Mouse (Mus musculus) MEL (cell line): Measurements from ENCODE around the gene Col2a1. TPM values are rescaled to one million over a fixed set of nuclear protein-coding genes. Genes with fewer than 3 reads are reported as not detected.

Source experiments
- DNase-seq: peaks from one replicate; pipeline ENCODE4 v3.0.0; 2011; ENCODE audit warnings: low read depth, low spot score
- H3K27ac ChIP-seq: 2 replicates; pipeline ENCODE4 v1.5.1; 2012; ENCODE audit warnings: low read depth, mild to moderate bottlenecking, control low read depth, low read length, moderate library complexity; ENCODE audit not compliant: control insufficient read depth
- H3K27me3 ChIP-seq, 2 experiments: fragments of 150-350 bp in 1 of 2; sonication (generic) in 1 of 2; 2 replicates each; pipeline ENCODE4 v1.6.1; 2012; ENCODE audit warnings: low read length in 2 of 2, mild to moderate bottlenecking in 2 of 2, improper control_type of control experiment in 1 of 2, moderate library complexity in 1 of 2; ENCODE audit not compliant: insufficient read depth in 2 of 2, control insufficient read depth in 1 of 2
- H3K36me3 ChIP-seq, 2 experiments: 2 replicates each; pipeline ENCODE4 v1.6.1; 2012 to 2014; ENCODE audit warnings: low read length in 2 of 2, improper control_type of control experiment in 1 of 2, inconsistent platforms in 1 of 2, mild to moderate bottlenecking in 1 of 2; ENCODE audit not compliant: insufficient read depth in 2 of 2, control insufficient read depth in 1 of 2
- H3K4me1 ChIP-seq, 2 experiments: fragments of 150-350 bp in 1 of 2; sonication (generic) in 1 of 2; 2 replicates each; pipeline ENCODE4 v1.6.1; 2012; ENCODE audit warnings: low read length in 2 of 2, improper control_type of control experiment in 1 of 2, mild to moderate bottlenecking in 1 of 2; ENCODE audit not compliant: insufficient read depth in 2 of 2, control insufficient read depth in 1 of 2
- H3K4me3 ChIP-seq, 2 experiments: fragments of 150-350 bp in 1 of 2; sonication (generic) in 1 of 2; 2 replicates each; pipeline ENCODE4 v1.5.1; 2012; ENCODE audit warnings: low read depth in 2 of 2, low read length in 2 of 2, mild to moderate bottlenecking in 2 of 2, moderate library complexity in 2 of 2, control low read depth in 1 of 2, improper control_type of control experiment in 1 of 2; ENCODE audit not compliant: control insufficient read depth in 1 of 2, insufficient read depth in 1 of 2
- H3K79me2 ChIP-seq: 2 replicates; pipeline ENCODE4 v1.6.1; 2012; ENCODE audit warnings: mild to moderate bottlenecking, low read length, moderate library complexity; ENCODE audit not compliant: control insufficient read depth, poor library complexity, insufficient read depth
- H3K9ac ChIP-seq: 2 replicates; pipeline ENCODE4 v1.6.1; 2012; ENCODE audit warnings: low read depth, mild to moderate bottlenecking, control low read depth, low read length, moderate library complexity; ENCODE audit not compliant: control insufficient read depth, poor library complexity, severe bottlenecking
- H3K9me3 ChIP-seq: fragments of 150-350 bp; sonication (generic); replicated peaks from 2 replicates; pipeline ENCODE4 v1.6.1; 2012; ENCODE audit warnings: mild to moderate bottlenecking, low read length, improper control_type of control experiment, moderate library complexity; ENCODE audit not compliant: insufficient read depth
- CHD1 ChIP-seq: IDR thresholded peaks from 2 replicates; pipeline ENCODE4 v1.6.1; 2012; ENCODE audit warnings: low read depth, mild to moderate bottlenecking, inconsistent platforms, low read length, improper control_type of control experiment
- CTCF ChIP-seq, 3 experiments: IDR thresholded peaks in 2 of 3; conservative IDR thresholded peaks in 1 of 3; 2 replicates each; pipeline ENCODE4 v1.5.1; 2011 to 2012; ENCODE audit warnings: low read length in 3 of 3, low read depth in 2 of 3, mild to moderate bottlenecking in 2 of 3, improper control_type of control experiment in 1 of 3, inconsistent platforms in 1 of 3, mixed read lengths in 1 of 3, moderate library complexity in 1 of 3; ENCODE audit not compliant: control insufficient read depth in 1 of 3, insufficient read depth in 1 of 3, poor library complexity in 1 of 3, severe bottlenecking in 1 of 3
- EP300 ChIP-seq, 2 experiments: IDR thresholded peaks; 2 replicates each; pipeline ENCODE4 v1.6.1; 2011; ENCODE audit warnings: improper control_type of control experiment in 2 of 2, low read length in 2 of 2, low read depth in 1 of 2, mild to moderate bottlenecking in 1 of 2
- ETS1 ChIP-seq: IDR thresholded peaks from 2 replicates; pipeline ENCODE4 v1.6.1; 2012; ENCODE audit warnings: low read depth, mild to moderate bottlenecking, inconsistent platforms, low read length, improper control_type of control experiment, moderate library complexity
- GATA1 ChIP-seq: IDR thresholded peaks from 2 replicates; pipeline ENCODE4 v1.6.1; 2011; ENCODE audit warnings: low read depth, low read length, improper control_type of control experiment
- JUND ChIP-seq: IDR thresholded peaks from 2 replicates; pipeline ENCODE4 v1.6.1; 2011; ENCODE audit warnings: low read depth, mild to moderate bottlenecking, improper control_type of control experiment, low read length
- KAT2A ChIP-seq: conservative IDR thresholded peaks from 2 replicates; pipeline ENCODE4 v1.6.1; 2012; ENCODE audit warnings: low read depth, low read length, improper control_type of control experiment, inconsistent platforms
- MAFK ChIP-seq: IDR thresholded peaks from 2 replicates; pipeline ENCODE4 v1.6.1; 2011; ENCODE audit warnings: low read depth, mild to moderate bottlenecking, low read length, improper control_type of control experiment, borderline replicate concordance
- MEF2A ChIP-seq: IDR thresholded peaks from 2 replicates; pipeline ENCODE4 v1.6.1; 2014; ENCODE audit warnings: low read depth, mild to moderate bottlenecking, inconsistent platforms, low read length, improper control_type of control experiment; ENCODE audit not compliant: poor library complexity, insufficient replicate concordance, severe bottlenecking; ENCODE audit errors: extremely low read depth
- MYB ChIP-seq: IDR thresholded peaks from 2 replicates; pipeline ENCODE4 v1.6.1; 2011; ENCODE audit warnings: mild to moderate bottlenecking, low read depth, low read length, improper control_type of control experiment
- NRF1 ChIP-seq: IDR thresholded peaks from 2 replicates; pipeline ENCODE4 v1.6.1; 2014; ENCODE audit warnings: low read depth, mild to moderate bottlenecking, inconsistent platforms, low read length, improper control_type of control experiment, moderate library complexity; ENCODE audit not compliant: poor library complexity, insufficient read depth, severe bottlenecking
- POLR2A ChIP-seq, 2 experiments: IDR thresholded peaks; 2 replicates each; pipeline ENCODE4 v1.6.1; 2011 to 2012; ENCODE audit warnings: low read length in 2 of 2, mild to moderate bottlenecking in 2 of 2, control low read depth in 1 of 2, improper control_type of control experiment in 1 of 2, low read depth in 1 of 2, moderate library complexity in 1 of 2; ENCODE audit not compliant: control insufficient read depth in 1 of 2, insufficient read depth in 1 of 2, poor library complexity in 1 of 2
- POLR2AphosphoS2 ChIP-seq: IDR thresholded peaks from 2 replicates; pipeline ENCODE4 v1.6.1; 2011; ENCODE audit warnings: low read length, improper control_type of control experiment
- POLR2AphosphoS5 ChIP-seq: IDR thresholded peaks from 2 replicates; pipeline ENCODE4 v1.6.1; 2012; ENCODE audit warnings: low read depth, borderline replicate concordance, mild to moderate bottlenecking, inconsistent platforms, low read length, moderate library complexity, mixed read lengths
- RAD21 ChIP-seq: IDR thresholded peaks from 2 replicates; pipeline ENCODE4 v1.6.1; 2011; ENCODE audit warnings: mild to moderate bottlenecking, low read depth, low read length, improper control_type of control experiment
- TAL1 ChIP-seq: IDR thresholded peaks from 2 replicates; pipeline ENCODE4 v1.6.1; 2012; ENCODE audit warnings: mild to moderate bottlenecking, inconsistent platforms, low read length, moderate library complexity, mixed read lengths
- TBP ChIP-seq: IDR thresholded peaks from 2 replicates; pipeline ENCODE4 v1.8.0; 2011; ENCODE audit warnings: low read depth, low read length, improper control_type of control experiment
- TCF12 ChIP-seq: IDR thresholded peaks from 2 replicates; pipeline ENCODE4 v1.6.1; 2014; ENCODE audit warnings: low read depth, mild to moderate bottlenecking, inconsistent platforms, low read length, improper control_type of control experiment, moderate library complexity
- UBTF ChIP-seq: IDR thresholded peaks from 2 replicates; pipeline ENCODE4 v1.6.1; 2012; ENCODE audit warnings: low read depth, mild to moderate bottlenecking, inconsistent platforms, low read length, improper control_type of control experiment, moderate library complexity, borderline replicate concordance; ENCODE audit not compliant: insufficient read depth
- USF1 ChIP-seq: IDR thresholded peaks from 2 replicates; pipeline ENCODE4 v1.6.1; 2014; ENCODE audit warnings: low read depth, mild to moderate bottlenecking, inconsistent platforms, low read length, improper control_type of control experiment, moderate library complexity
- USF2 ChIP-seq, 2 experiments: IDR thresholded peaks; 2 replicates each; pipeline ENCODE4 v1.6.1; 2011 to 2012; ENCODE audit warnings: improper control_type of control experiment in 2 of 2, low read length in 2 of 2, borderline replicate concordance in 1 of 2, inconsistent platforms in 1 of 2, low read depth in 1 of 2, mild to moderate bottlenecking in 1 of 2; ENCODE audit not compliant: insufficient read depth in 1 of 2
- ZKSCAN1 ChIP-seq: IDR thresholded peaks from 2 replicates; pipeline ENCODE4 v1.6.1; 2012; ENCODE audit warnings: low read depth, mild to moderate bottlenecking, inconsistent platforms, low read length, improper control_type of control experiment, moderate library complexity
- ZMIZ1 ChIP-seq: IDR thresholded peaks from 2 replicates; pipeline ENCODE4 v1.6.1; 2012; ENCODE audit warnings: low read depth, mild to moderate bottlenecking, inconsistent platforms, low read length, improper control_type of control experiment, moderate library complexity
- ZNF384 ChIP-seq: IDR thresholded peaks from 2 replicates; pipeline ENCODE4 v1.6.1; 2012; ENCODE audit warnings: low read depth, mild to moderate bottlenecking, inconsistent platforms, low read length, improper control_type of control experiment
- polyA plus RNA-seq, 2 experiments: library from polyadenylated mRNA; stranded (reverse) in 1 of 2; unstranded in 1 of 2; fragments of >175 nt in 1 of 2; fragments of >200 nt in 1 of 2; gene quantifications; 2 replicates each; pipeline versions ENCODE4 v1.2.1 to v1.2.4; 2012; ENCODE audit warnings: low replicate concordance in 2 of 2, low read depth in 1 of 2; ENCODE audit not compliant: insufficient read length in 2 of 2, insufficient read depth in 1 of 2, missing spikeins in 1 of 2
- total RNA-seq: library from RNA; depleted of rRNA; stranded (reverse); fragments of 300-350 nt; gene quantifications from 2 replicates; pipeline ENCODE4 v1.2.3, GENCODE M21; 2012

Gene Col2a1
- total and polyA plus RNA-seq, 3 experiments = 0.04 TPM; not detected in 1

DNA sequence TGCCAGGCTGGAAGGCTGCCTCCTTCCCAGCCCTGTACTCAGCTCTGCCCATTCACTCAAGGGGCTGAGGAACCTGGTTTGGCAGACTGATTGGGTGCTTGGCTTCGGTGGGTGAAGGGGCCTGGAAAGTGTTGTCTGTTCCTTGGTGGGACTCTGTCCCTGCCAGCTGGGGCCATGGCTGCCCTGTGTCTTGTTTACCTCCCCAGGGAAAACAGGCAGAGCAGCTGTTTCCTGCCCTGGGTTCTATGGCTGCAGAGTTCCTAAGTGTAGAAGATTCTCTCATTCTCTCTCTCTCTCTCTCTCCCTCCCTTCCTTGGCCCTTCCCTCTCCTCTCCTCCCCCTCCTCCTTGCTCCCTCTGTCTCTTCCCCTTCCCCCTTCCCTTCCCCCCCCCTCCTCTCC, 49.2 kb downstream of the Col2a1 start:
- H3K36me3 ChIP-seq = no peaks in the 10 kb centered on the region
- no peak overlapping the region for H3K4me3 ChIP-seq
- no peaks in the 10 kb centered on the region; a peak in 1 of 4 replicates for H3K4me1 ChIP-seq
- H3K27ac ChIP-seq = no peak overlapping the region
- peak overlapping the region; percentile 9; the same call in 1 of the 2 replicates for H3K9ac ChIP-seq
- H3K79me2 ChIP-seq = no peaks in the 10 kb centered on the region
- no peak for TF ChIP-seq POLR2A (IDR thresholded peaks at IDR 0.05; ENCODE audit: control insufficient read depth in 1 of 2, insufficient read depth in 1 of 2, low read depth in 1 of 2, low read length in 2 of 2, poor library complexity in 1 of 2)
- no peak for TF ChIP-seq MEF2A
- TF ChIP-seq JUND = no peak
- TF ChIP-seq POLR2AphosphoS5 = no peak
- TF ChIP-seq MYB = no peak
- no peak for TF ChIP-seq CHD1
- no peak for TF ChIP-seq NRF1
- TF ChIP-seq ETS1 = no peak
- TF ChIP-seq RAD21 = no peak
- no peak for TF ChIP-seq TAL1
- DNase-seq = no peak
- no peaks in the 10 kb centered on the region for H3K9me3 ChIP-seq
- H3K27me3 ChIP-seq = no peaks in the 10 kb centered on the region

DNA sequence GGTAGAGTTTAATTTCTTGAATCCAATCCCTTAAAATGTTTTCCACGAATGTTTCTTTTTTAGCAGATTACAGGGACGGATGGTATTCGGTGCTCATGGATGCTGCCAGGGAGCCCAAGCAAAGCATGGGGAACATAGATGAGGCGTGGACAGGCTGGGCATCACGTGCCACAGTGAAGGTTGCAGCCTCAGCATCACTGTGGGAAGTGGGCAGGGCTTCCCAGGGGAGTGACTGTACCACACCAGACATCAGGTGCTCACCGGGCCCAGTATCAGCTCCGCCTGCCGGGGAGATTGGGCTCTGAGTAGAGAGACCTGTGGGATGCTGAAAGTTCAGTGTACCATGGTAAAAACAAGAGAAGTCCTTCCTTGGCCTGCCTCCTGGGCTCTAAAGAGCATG, 49.8 kb downstream of the Col2a1 start:
- H3K79me2 ChIP-seq = no peaks in the 10 kb centered on the region
- no peak for TF ChIP-seq MAFK
- no peak for TF ChIP-seq MYB
- 0 out of 2 replicates have a peak, but pooled peaks have one; percentile 7 for TF ChIP-seq USF1
- no peak for TF ChIP-seq USF2 (IDR thresholded peaks at IDR 0.05; ENCODE audit: borderline replicate concordance in 1 of 2, insufficient read depth in 1 of 2, low read depth in 1 of 2, low read length in 2 of 2)
- no peak overlapping the region for H3K4me3 ChIP-seq
- no peak for DNase-seq
- H3K4me1 ChIP-seq = no peaks in the 10 kb centered on the region; a peak in 1 of 4 replicates
- no peaks in the 10 kb centered on the region for H3K9me3 ChIP-seq
- no peaks in the 10 kb centered on the region for H3K27me3 ChIP-seq
- H3K27ac ChIP-seq = no peak overlapping the region
- no peaks in the 10 kb centered on the region for H3K36me3 ChIP-seq
- H3K9ac ChIP-seq = no peak overlapping the region

DNA sequence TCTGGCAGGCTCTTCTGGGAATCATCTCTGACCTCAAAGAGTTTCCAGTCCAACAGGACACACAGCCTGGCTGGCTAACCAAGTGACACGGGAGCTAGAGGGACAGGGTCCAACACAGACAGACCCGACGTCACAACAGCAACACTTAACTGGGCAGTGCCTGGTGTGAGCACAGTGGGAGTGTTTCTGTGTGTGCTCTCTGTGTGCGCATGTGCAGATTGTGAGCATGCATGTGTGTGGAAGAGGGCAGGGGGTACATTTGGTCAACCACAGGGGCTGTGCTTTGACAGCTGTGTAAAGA, 51.7 kb downstream of the Col2a1 start:
- Histone ChIP-seq H3K27ac (no peak overlapping the region), H3K4me1 (no peaks in the 10 kb centered on the region; a peak in 1 of 4 replicates), H3K4me3 (peak overlapping the region; percentile 25 to 44; a peak in 3 of 4 replicates), H3K36me3 (no peaks in the 10 kb centered on the region), H3K79me2 (no peaks in the 10 kb centered on the region), H3K9me3 (no peaks in the 10 kb centered on the region), H3K27me3 (no peaks in the 10 kb centered on the region), H3K9ac (no peak overlapping the region)
- DNase-seq = no peak
- TF ChIP-seq USF1 (no peak), UBTF (no peak), EP300 (IDR thresholded peaks at IDR 0.05; ENCODE audit: low read depth in 1 of 2, low read length in 2 of 2) (no peak), ETS1 (no peak), USF2 (IDR thresholded peaks at IDR 0.05; ENCODE audit: borderline replicate concordance in 1 of 2, insufficient read depth in 1 of 2, low read depth in 1 of 2, low read length in 2 of 2) (no peak), TBP (no peak), TCF12 (no peak), ZMIZ1 (peak; percentile 83; the same call in 1 of the 2 replicates), POLR2AphosphoS2 (no peak), ZKSCAN1 (no peak), GATA1 (no peak), KAT2A (no peak), CTCF (IDR thresholded peaks at IDR 0.05 in 2 of 3, conservative IDR thresholded peaks at IDR 0.05 in 1 of 3; ENCODE audit: control insufficient read depth in 1 of 3, insufficient read depth in 1 of 3, low read depth in 2 of 3, low read length in 3 of 3, poor library complexity in 1 of 3, severe bottlenecking in 1 of 3) (no peak), MEF2A (no peak), ZNF384 (no peak), POLR2A (IDR thresholded peaks at IDR 0.05; ENCODE audit: control insufficient read depth in 1 of 2, insufficient read depth in 1 of 2, low read depth in 1 of 2, low read length in 2 of 2, poor library complexity in 1 of 2) (peak in 1 of 2 experiments; percentile 52; a peak in 1 of 4 replicates), NRF1 (peak; percentile 39; the same call in 1 of the 2 replicates)
